Mouse (Mus musculus) liver, embryonic 14.5 days (tissue): ENCODE measurements around the gene Plcb4. TPM values are rescaled to one million over a fixed set of nuclear protein-coding genes. Genes with fewer than 3 reads are reported as not detected.

Experiments used
- ATAC-seq: fragments of 200-750 bp; cut with Nextera tagmentation; 2 replicates; pipeline ENCODE4 v1.8.0; 2017; ENCODE audit warnings: moderate number of reproducible peaks, mild to moderate bottlenecking, moderate library complexity; ENCODE audit not compliant: insufficient read depth
- DNase-seq, 3 experiments: peaks; one replicate each; pipeline ENCODE4 v3.0.0-alpha.2; 2012 to 2013; ENCODE audit warnings: low read depth in 3 of 3, low spot score in 3 of 3
- H3K27ac ChIP-seq: fragments of 300-500 bp; sonication (generic); 2 replicates; pipeline ENCODE4 v1.5.1; 2014; ENCODE audit warnings: moderate library complexity, mild to moderate bottlenecking, control low read depth, inconsistent platforms
- H3K27me3 ChIP-seq: fragments of 300-500 bp; sonication (generic); 2 replicates; pipeline ENCODE4 v1.6.1; 2014; ENCODE audit warnings: mild to moderate bottlenecking, low read length, moderate library complexity; ENCODE audit not compliant: control insufficient read depth, insufficient read depth
- H3K36me3 ChIP-seq: fragments of 300-500 bp; sonication (generic); replicated peaks from 2 replicates; pipeline ENCODE4 v1.6.1; 2014; ENCODE audit warnings: low read depth; ENCODE audit not compliant: control insufficient read depth, insufficient read depth
- H3K4me1 ChIP-seq, 2 experiments: fragments of 200-500 bp in 1 of 2; fragments of 300-500 bp in 1 of 2; sonication (generic) in 1 of 2; replicated peaks; 2 replicates each; pipeline ENCODE4 v1.6.1; 2012 to 2014; ENCODE audit warnings: antibody characterized with exemption in 1 of 2, inconsistent platforms in 1 of 2, low read length in 1 of 2; ENCODE audit not compliant: control insufficient read depth in 2 of 2, insufficient read depth in 2 of 2
- H3K4me2 ChIP-seq: fragments of 300-500 bp; sonication (generic); 2 replicates; pipeline ENCODE4 v1.6.1; 2014; ENCODE audit warnings: low read depth, mild to moderate bottlenecking, control low read depth, moderate library complexity
- H3K4me3 ChIP-seq, 2 experiments: fragments of 200-500 bp in 1 of 2; fragments of 300-500 bp in 1 of 2; sonication (generic) in 1 of 2; 2 replicates each; pipeline ENCODE4 v1.5.1; 2012 to 2014; ENCODE audit warnings: low read depth in 2 of 2, low read length in 2 of 2, mild to moderate bottlenecking in 2 of 2, control low read depth in 1 of 2, inconsistent platforms in 1 of 2, moderate library complexity in 1 of 2; ENCODE audit not compliant: insufficient read depth in 1 of 2
- H3K9ac ChIP-seq: fragments of 300-500 bp; sonication (generic); replicated peaks from 2 replicates; pipeline ENCODE4 v1.6.1; 2014; ENCODE audit warnings: mild to moderate bottlenecking, control low read depth, moderate library complexity
- H3K9me3 ChIP-seq: fragments of 300-500 bp; sonication (generic); 2 replicates; pipeline ENCODE4 v1.6.1; 2016; ENCODE audit warnings: low read length, mixed read lengths; ENCODE audit not compliant: control insufficient read depth
- CTCF ChIP-seq: IDR thresholded peaks from 2 replicates; pipeline ENCODE4 v1.5.1; 2016; ENCODE audit warnings: antibody characterized with exemption, low read depth, control low read depth
- EP300 ChIP-seq: IDR thresholded peaks from 2 replicates; pipeline ENCODE4 v1.6.1; 2016; ENCODE audit warnings: antibody characterized with exemption, low read depth
- WGBS: fragments of 180-500 bp; shearing (Covaris S2); extraction: QIAGEN DNeasy Blood & Tissue Kit; methylation state at CpG from one replicate; pipeline ENCODE4 v1.1.7; 2014; ENCODE audit not compliant: insufficient replicate concordance; 5-methylcytosine and 5-hydroxymethylcytosine counted together
- polyA plus RNA-seq, 2 experiments: library from polyadenylated mRNA; depleted of rRNA in 1 of 2; stranded (reverse) in 1 of 2; unstranded in 1 of 2; fragments of >200 nt; fragmentation: Nextera tagmentation in 1 of 2; extraction: Ambion mirVana in 1 of 2; gene quantifications; 2 replicates each; pipeline versions ENCODE4 v1.2.1 to v1.2.3; 2012 to 2014

The Plcb4 gene
- polyA plus RNA-seq, 2 experiments = 1.9 to 2.3 TPM

DNA sequence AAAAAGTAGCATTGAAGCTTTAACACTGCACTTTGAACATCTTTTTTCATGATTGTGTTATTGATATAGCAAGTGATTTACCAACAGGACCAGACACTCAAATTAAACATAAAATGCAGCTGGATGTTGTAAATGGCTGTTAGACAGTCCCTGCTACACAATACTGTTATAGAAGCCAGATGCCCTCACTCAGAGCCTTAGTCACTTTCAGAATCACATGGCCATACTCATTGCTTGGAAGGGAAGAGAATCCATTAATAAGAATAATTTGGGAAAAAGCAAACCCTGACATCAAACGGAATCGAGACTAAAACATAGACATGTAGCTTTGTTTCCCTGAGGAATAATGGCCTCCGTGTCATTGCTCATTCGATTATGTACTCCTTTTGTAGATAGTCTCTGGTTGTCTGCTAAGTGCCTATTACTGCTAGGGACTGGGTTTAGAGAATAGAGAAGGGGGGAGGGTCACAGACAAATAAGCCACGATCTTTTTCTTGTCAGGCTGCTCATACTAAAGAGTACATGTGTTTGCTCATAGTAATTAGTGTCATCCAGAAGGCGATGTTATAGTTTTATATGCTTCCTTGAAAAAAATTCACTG is 197.2 kb downstream of the Plcb4 start:
- no peak for ATAC-seq
- Histone ChIP-seq H3K9me3 (no peaks in the 10 kb centered on the region), H3K36me3 (no peaks in the 10 kb centered on the region), H3K4me1 (no peaks in the 10 kb centered on the region), H3K27ac (no peak overlapping the region), H3K4me2 (no peak overlapping the region), H3K27me3 (no peaks in the 10 kb centered on the region), H3K9ac (no peak overlapping the region), H3K4me3 (no peak overlapping the region)
- 75% methylated on average over 6 of the region's 6 CpGs for WGBS
- TF ChIP-seq CTCF = no peak
- no peak for TF ChIP-seq EP300
- DNase-seq = no peak

- Histone ChIP-seq H3K36me3 (no peaks in the 10 kb centered on the region), H3K27me3 (no peaks in the 10 kb centered on the region), H3K4me3 (no peak overlapping the region), H3K9me3 (no peaks in the 10 kb centered on the region), H3K4me2 (no peak overlapping the region), H3K27ac (no peak overlapping the region), H3K9ac (no peak overlapping the region), H3K4me1 (no peaks in the 10 kb centered on the region)
- DNase-seq (no peak), ATAC-seq (no peak)
- WGBS = 62% methylated on average over 2 of the region's 2 CpGs
- no peak for TF ChIP-seq CTCF
- no peak for TF ChIP-seq EP300
These were observed 198.0 kb downstream of the Plcb4 start for GRCm38 (mm10) chr2:135856826-135857225.

- no peak for ATAC-seq
- WGBS = 71% methylated on average over 8 of the region's 8 CpGs
- Histone ChIP-seq H3K36me3 (no peaks in the 10 kb centered on the region), H3K4me1 (peaks cover 0 to 5% of the 10 kb centered on the region in 2 experiments; a peak in 2 of 4 replicates), H3K9me3 (no peaks in the 10 kb centered on the region), H3K9ac (no peak overlapping the region), H3K4me2 (no peak overlapping the region), H3K27me3 (no peaks in the 10 kb centered on the region), H3K27ac (no peak overlapping the region), H3K4me3 (no peak overlapping the region)
- TF ChIP-seq CTCF = no peak
- no peak for TF ChIP-seq EP300
- DNase-seq = no peak
These were observed 203.0 kb downstream of the Plcb4 start for GRCm38 (mm10) chr2:135861531-135862488.

DNA sequence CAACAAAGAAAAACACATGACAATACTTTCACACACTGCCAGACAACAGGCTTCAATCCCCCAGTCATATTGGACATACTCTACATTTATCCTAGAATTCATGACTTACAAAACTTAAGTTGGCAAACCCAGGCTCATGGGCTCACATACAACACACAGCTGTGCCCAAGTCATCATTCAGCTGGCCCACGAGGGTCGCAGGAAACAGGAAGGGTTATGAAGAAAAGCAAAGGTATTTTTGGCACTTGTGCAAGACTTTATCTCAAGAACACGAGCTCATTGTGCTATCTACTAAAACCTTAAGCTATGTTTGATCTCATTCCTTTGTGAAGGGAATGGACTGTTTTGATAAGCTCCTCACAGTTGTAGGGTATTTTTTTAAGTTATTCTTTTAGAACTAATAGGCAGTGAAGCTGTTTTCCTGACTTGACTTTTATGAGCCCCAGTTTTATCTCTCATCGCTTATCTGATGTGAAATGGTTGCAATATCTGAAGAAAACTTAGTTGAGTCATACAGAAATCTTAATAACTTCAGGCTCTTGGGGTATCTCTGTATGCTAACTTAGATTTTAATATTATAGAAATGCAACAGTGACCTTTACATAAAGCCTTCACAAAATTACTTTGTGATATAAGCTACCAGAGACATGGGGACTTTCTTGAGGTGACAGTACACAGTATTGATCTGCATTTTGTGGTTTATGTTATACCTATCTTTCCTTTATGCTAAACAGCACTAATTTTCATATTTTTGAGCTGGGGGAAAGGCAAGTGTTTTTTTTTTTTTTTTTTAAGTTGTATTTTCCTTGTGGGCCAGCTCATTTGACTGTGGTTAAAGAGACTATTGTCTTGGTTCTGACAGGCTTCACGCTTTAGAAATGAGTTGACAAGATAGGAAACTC is 203.9 kb downstream of the Plcb4 start:
- DNase-seq (no peak), ATAC-seq (peak; percentile 33; the same call in 1 of the 2 replicates)
- peaks cover 0 to 5% of the 10 kb centered on the region in 2 experiments; a peak in 2 of 4 replicates for H3K4me1 ChIP-seq
- TF ChIP-seq EP300 (peak; percentile 30; the same call in 1 of the 2 replicates), CTCF (no peak)
- H3K9ac ChIP-seq = no peak overlapping the region
- no peaks in the 10 kb centered on the region for H3K36me3 ChIP-seq
- no peak overlapping the region for H3K4me3 ChIP-seq
- no peak overlapping the region for H3K27ac ChIP-seq
- H3K4me2 ChIP-seq = no peak overlapping the region
- no peaks in the 10 kb centered on the region for H3K27me3 ChIP-seq
- WGBS = 20% methylated on average over 5 of the region's 5 CpGs
- H3K9me3 ChIP-seq = no peaks in the 10 kb centered on the region
